Mouse (Mus musculus) adrenal gland, adult 8-10 months (tissue): ENCODE measurements around the gene Ddx27. TPM values are rescaled to one million over a fixed set of nuclear protein-coding genes. Genes with fewer than 3 reads are reported as not detected.

Experiments
- total RNA-seq, 4 experiments: library from RNA; stranded (reverse); gene quantifications; 2 replicates each; pipeline ENCODE4 v1.2.4; 2022

Ddx27 gene
- total RNA-seq, 4 experiments from 2014 or later, result 29.3 to 40.7 (median 34.2) TPM

Other genes starting within 250 kb of the Ddx27 start
- gene Trp53rkb, start 222.7 kb upstream of the Ddx27 start, total RNA-seq, result 1 to 10 TPM; 3.9 to 8.1 (median 4.9) TPM
- 10 to 100 TPM; 59.7 to 83.9 (median 74.0) TPM for gene Arfgef2, start 209.6 kb upstream of the Ddx27 start, total RNA-seq
- 10 to 100 TPM; 56.8 to 74.9 (median 72.1) TPM for gene Cse1l, start 109.2 kb upstream of the Ddx27 start, total RNA-seq
- gene Stau1, start 18.9 kb upstream of the Ddx27 start, total RNA-seq, result 10 to 100 TPM; 66.1 to 83.6 (median 74.3) TPM
- gene Znfx1, start 47.8 kb downstream of the Ddx27 start, total RNA-seq, result 10 to 100 TPM; 49.6 to 76.3 (median 64.9) TPM
- 10 to 100 TPM; 12.6 to 27.7 (median 18.8) TPM for gene Kcnb1, start 175.0 kb downstream of the Ddx27 start, total RNA-seq
- 10 to 100 TPM; 26.8 to 54.4 (median 40.8) TPM for gene Ptgis, start 225.4 kb downstream of the Ddx27 start, total RNA-seq